Mouse (Mus musculus) right cerebral cortex, adult 18-20 months (tissue): ENCODE data around the gene Gm10961.
A peak's percentile ranks its signal among the peaks of the same experiment; 100 is the strongest.

Source experiments
- DNase-seq: peaks from one replicate; pipeline ENCODE4 v3.0.0; 2022; ENCODE audit warnings: mixed read lengths

The Gm10961 gene

GRCm38 (mm10) chr3:107630682-107631522 is at the start of gene Gm10961:
Gene Gm10961, plus strand, starts transcription at chr3:107631322.
- DNase-seq = peak; percentile 75

GRCm38 (mm10) chr3:107582130-107582874 is 48.8 kb upstream of the Gm10961 start:
- DNase-seq = no peak

GRCm38 (mm10) chr3:107582875-107583767 is 48.0 kb upstream of the Gm10961 start:
- no peak for DNase-seq

GRCm38 (mm10) chr3:107583893-107584292 is 47.2 kb upstream of the Gm10961 start:
- no peak for DNase-seq

- no peak for DNase-seq
Measured at GRCm38 (mm10) chr3:107586504-107586903, 44.6 kb upstream of the Gm10961 start.

GRCm38 (mm10) chr3:107591612-107592011 is 39.5 kb upstream of the Gm10961 start:
- no peak for DNase-seq

- DNase-seq = no peak
Measured at GRCm38 (mm10) chr3:107593632-107594031, 37.5 kb upstream of the Gm10961 start.

- no peak for DNase-seq
Measured at GRCm38 (mm10) chr3:107594662-107595263, 36.4 kb upstream of the Gm10961 start, which contains the start of gene Alx3. Gene Alx3, plus strand, starts transcription at chr3:107595031.

GRCm38 (mm10) chr3:107595264-107595937 is 35.7 kb upstream of the Gm10961 start:
- no peak for DNase-seq

GRCm38 (mm10) chr3:107595938-107596461 is 35.1 kb upstream of the Gm10961 start:
- no peak for DNase-seq

GRCm38 (mm10) chr3:107596559-107596958 is 34.6 kb upstream of the Gm10961 start:
- DNase-seq = no peak

- DNase-seq = no peak
Measured at GRCm38 (mm10) chr3:107597134-107597533, 34.0 kb upstream of the Gm10961 start.

- no peak for DNase-seq
Measured at GRCm38 (mm10) chr3:107597586-107598389, 33.3 kb upstream of the Gm10961 start.

- no peak for DNase-seq
Measured at GRCm38 (mm10) chr3:107600127-107600526, 31.0 kb upstream of the Gm10961 start.

- peak; percentile 27 for DNase-seq
Measured at GRCm38 (mm10) chr3:107605304-107605703, 25.8 kb upstream of the Gm10961 start.

GRCm38 (mm10) chr3:107607221-107607620 is 23.9 kb upstream of the Gm10961 start:
- DNase-seq = no peak

GRCm38 (mm10) chr3:107608808-107609207 is 22.3 kb upstream of the Gm10961 start:
- DNase-seq = no peak

- DNase-seq = no peak
Measured at GRCm38 (mm10) chr3:107609376-107609775, 21.7 kb upstream of the Gm10961 start.

GRCm38 (mm10) chr3:107611394-107611793 is 19.7 kb upstream of the Gm10961 start:
- DNase-seq = no peak

- peak; percentile 68 for DNase-seq
Measured at GRCm38 (mm10) chr3:107612902-107613525, 18.1 kb upstream of the Gm10961 start.
